Mouse (Mus musculus) skeletal muscle tissue, adult 2 months (tissue): ENCODE data around the gene Prmt8.

Experiments
- DNase-seq: peaks from one replicate; pipeline ENCODE4 v3.0.0-alpha.2; 2012; ENCODE audit warnings: low read depth, low spot score

Gene Prmt8

DNA sequence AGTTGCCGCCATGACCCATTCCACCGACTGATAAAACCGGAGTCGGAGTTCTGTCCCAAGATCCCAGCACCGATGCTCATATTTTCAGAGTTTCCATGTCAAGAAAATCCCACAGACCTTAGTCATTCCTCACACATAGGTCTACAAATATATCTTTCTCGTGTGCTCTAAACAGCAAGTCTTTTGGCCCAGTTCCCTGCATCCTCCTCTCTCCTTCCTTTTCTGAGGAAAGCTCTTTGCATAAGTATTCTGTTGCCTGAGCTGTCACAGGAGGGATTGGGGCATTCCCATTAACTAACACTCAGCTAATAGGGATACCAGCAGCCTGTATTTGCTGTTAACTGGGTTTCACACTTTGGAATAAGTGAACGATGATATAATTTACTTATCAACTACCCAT, 106.0 kb downstream of the Prmt8 start:
- DNase-seq = no peak

GRCm38 (mm10) chr6:127661717-127662292, 107.5 kb downstream of the Prmt8 start:
- no peak for DNase-seq

GRCm38 (mm10) chr6:127659966-127660365, 109.3 kb downstream of the Prmt8 start:
- DNase-seq = no peak

- DNase-seq = no peak
These were observed 109.8 kb downstream of the Prmt8 start for GRCm38 (mm10) chr6:127659472-127659871.

DNA sequence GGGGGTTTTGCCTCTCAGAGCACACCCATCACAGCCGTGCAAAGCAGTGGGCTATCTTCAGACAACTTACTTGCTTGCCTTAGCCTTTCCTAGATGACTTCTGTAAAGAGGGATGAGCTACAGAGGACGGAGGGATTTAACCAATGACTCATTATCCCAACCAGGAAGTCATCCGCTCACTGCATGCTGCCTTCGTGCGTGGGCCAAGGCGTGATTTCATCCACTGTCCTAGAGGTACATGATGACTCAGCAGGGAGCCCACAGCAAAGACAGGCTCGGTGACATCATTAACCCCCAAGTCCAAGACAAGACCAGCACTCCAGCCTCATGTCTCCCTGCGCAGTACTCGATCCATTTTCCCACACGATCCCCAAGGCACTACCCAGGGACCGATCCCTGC, 112.1 kb downstream of the Prmt8 start:
- DNase-seq = no peak

DNA sequence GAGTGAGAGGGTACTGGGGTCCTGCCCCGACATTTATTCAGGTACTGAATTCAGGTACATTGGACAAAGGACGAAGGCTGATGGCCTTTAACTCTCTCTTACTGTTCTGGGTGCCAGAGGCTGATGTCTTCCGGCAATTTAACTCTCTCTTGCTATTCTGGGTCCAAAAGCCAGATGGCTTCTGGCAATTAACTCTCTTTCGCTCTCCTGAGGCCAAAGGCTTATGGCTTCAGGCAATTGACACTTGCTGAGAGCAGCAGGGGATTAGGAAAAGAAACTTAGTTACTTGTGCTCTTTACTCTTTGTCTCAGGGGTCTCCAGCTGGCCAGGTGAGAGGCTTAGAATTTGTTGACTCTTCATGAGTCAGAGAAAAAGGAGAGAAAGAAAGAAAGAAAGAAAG, 113.3 kb downstream of the Prmt8 start:
- DNase-seq = no peak

DNA sequence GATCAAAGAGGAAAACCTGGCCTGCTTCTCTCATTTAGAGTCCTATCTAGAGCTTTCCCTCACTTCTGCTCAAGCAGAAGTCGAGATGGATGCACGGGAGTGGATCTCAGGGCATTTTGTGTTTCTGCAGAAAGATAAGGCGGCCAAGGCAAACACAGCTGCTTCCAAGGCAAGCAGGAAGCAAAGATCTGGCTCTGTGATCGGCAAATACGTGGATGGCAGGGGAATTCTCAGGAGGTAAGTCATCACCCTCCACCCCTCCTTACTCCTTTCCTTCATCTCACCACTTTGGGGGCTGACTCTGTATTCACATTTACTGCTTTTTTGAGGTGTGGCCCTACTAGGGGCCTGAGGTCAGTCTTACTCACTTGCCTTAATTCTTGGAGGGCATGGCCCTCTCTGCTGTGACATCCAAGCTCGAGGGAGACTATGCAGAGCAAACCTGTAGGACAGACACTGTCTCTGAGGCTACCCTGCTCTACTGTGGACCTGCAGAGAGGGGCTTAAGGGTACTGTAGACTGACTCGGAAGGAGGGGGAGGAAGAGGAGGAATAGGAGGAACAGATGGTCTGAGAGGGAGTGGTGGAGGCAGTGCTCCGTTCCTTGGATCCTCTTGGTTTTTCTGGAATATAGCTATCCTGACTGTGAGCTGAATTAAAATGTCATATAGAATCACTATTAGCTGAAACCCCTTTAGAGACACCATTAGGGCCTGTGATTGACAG, 128.0 kb downstream of the Prmt8 start:
- no peak for DNase-seq
